Mouse (Mus musculus): ENCODE data around the gene Gm5592.
"Not testable (repeated sequence)": the region's sequence is repeated elsewhere in the genome, so short reads cannot be mapped to it uniquely, and the experiment has no call there.

The Gm5592 gene

GRCm38 (mm10) chr7:41153541-41153940 is at the start of gene Gm5592:
Gene Gm5592, plus strand, starts transcription at chr7:41153841.
- in situ Hi-C loops (cut with MboI, MseI): not testable (repeated sequence)

DNA sequence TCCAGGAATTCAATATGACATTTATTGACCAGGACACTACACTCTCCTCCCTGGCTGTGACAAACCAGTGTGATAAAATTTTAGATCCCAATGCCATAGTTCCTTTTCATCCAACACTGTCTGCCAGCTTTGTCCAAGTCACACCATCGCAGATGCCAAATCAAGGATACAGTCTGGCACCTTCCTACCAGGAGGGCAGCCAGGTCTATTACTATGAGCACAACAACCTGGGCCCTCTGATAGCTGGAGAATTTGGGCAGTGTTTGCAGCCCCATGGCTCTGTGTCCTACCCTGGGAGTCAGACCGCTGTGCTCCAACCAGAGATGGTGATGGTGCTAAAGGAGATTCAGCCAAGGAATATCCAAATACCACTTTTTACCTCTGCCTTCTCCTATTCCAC is 2.2 kb downstream of the Gm5592 start:
- in situ Hi-C loops (cut with MboI, MseI): not testable (repeated sequence)

DNA sequence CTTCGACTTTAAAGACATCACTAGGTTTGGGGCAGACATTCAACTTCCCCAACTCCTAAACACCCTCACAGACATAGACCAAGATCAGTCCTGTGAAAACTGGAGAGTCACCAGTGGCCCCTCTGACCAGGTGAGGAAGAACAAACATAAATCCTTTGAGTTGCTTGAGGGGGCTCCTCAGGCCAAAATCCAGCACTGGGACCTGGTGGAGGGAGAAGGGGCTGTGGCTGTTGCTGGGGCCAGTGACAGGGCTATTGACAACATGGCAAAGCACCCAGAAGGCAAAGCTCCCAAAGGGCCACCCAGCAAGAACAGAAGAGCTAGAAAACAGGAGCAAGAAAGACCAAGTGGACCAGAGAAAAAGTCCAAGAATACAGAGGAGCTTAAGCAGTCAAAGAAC is 4.2 kb downstream of the Gm5592 start:
- in situ Hi-C loops (cut with MboI, MseI): not testable (repeated sequence)

- in situ Hi-C loops (cut with MboI, MseI): not testable (repeated sequence)
Observed at GRCm38 (mm10) chr7:41158562-41158961, 4.9 kb downstream of the Gm5592 start.

GRCm38 (mm10) chr7:41193671-41194070 is 40.0 kb downstream of the Gm5592 start:
- in situ Hi-C loops (cut with MboI, MseI): loop anchor here (5.0 kb wide), 1 partner anchor 119 kb away; no protein-coding TSS in a partner anchor

All from T-helper 17 cell (primary cell).